ENCODE assay signal across 9 mouse cellular contexts in the genomic region with DNA sequence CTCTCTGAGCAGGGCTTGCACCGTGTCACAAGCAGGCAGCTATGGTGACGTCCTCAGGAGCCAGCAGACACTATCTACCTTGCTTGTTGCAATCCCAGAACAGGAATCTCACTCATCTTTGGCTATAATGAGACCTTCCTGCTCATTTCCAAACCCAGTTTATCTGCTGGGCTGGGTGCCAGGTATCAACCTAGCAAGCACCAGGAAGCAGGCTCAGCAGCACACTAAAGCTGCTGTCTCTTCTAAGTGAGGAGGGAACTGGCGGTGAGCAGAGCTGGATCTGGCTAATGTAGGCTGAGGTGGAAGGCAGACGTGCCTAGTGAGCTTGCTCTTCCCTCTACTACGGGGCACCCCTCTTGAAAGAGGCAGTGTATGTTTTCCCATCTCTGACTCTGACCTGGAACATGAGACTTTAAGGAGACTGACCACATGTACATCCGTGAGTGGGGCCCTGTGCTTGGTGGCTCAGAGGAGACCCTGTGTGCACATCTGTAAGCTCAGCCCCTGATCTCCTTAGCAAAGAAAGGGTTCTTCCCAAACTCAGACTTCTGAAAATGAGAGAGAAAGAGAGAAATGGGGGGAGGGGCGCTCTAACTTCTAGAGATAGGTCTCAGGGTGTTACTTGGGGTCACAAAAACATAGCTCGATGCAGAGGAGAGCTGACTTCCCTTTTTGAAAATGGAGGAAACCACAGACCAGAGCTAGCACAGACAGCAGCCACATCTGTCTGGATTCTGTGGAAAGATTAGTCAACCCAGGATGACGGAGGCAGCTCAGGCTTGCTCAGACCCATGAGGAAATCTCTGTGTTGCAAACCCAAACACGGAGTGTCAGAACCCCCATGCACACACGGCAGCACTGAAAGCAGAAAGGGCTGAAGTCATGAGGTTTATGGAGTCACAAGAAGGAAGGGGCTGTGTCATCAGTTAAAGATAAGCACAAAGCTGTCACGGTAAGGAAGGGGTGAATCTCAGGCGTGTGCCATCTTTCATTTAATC.
DNase-seq lines count a peak whose midpoint lies in the region; ATAC-seq and TF ChIP-seq lines count a peak whose summit lies in the region.
"Had no signal": no experiment of that assay in that cellular context is flagged by ENCODE, and none has a peak within 500 bp of the region (broad histone marks: within the 10 kb centered on the region; RNA-seq: fewer than 3 reads in every experiment).

No protein-coding gene starts in this region.

- no peak overlapping the region for H3K4me3 ChIP-seq in midbrain, postnatal 0 days (ENCODE audit: low read depth, low read length)
- H3K4me3 ChIP-seq in midbrain, embryonic 11.5 days (ENCODE audit: low read depth, low read length): no peak overlapping the region
- H3K4me3 ChIP-seq in cortical plate, adult 2 months (ENCODE audit: insufficient read depth, low read length): no peak overlapping the region
- H3K4me3 ChIP-seq in liver, embryonic 13.5 days (replicated peaks): no peak overlapping the region
- no peak overlapping the region for H3K4me3 ChIP-seq in stomach, embryonic 15.5 days (replicated peaks)
- H3K4me3 ChIP-seq in forebrain, embryonic 15.5 days: no peak overlapping the region
- H3K4me3 ChIP-seq: embryonic facial prominence, embryonic 13.5 days; lung, embryonic 15.5 days had no signal

- ATAC-seq in midbrain, postnatal 0 days (ENCODE audit: low FRiP score): no peak
- no peak for ATAC-seq in midbrain, embryonic 11.5 days (ENCODE audit: low FRiP score)
- ATAC-seq in liver, embryonic 13.5 days (ENCODE audit: low read depth): peak; percentile 68
- peak; percentile 35; the same call in 1 of the 2 replicates for ATAC-seq in stomach, embryonic 15.5 days (ENCODE audit: insufficient read depth, low FRiP score, low read depth)
- ATAC-seq in forebrain, embryonic 15.5 days (replicated peaks): no peak

- H3K4me2 ChIP-seq in midbrain, postnatal 0 days (ENCODE audit: low read depth, low read length, poor library complexity, severe bottlenecking): no peak overlapping the region
- H3K4me2 ChIP-seq in midbrain, embryonic 11.5 days: no peak overlapping the region
- no peak overlapping the region for H3K4me2 ChIP-seq in liver, embryonic 13.5 days
- H3K4me2 ChIP-seq in stomach, embryonic 15.5 days: no peak overlapping the region
- H3K4me2 ChIP-seq in forebrain, embryonic 15.5 days (replicated peaks): no peak overlapping the region
- H3K4me2 ChIP-seq: embryonic facial prominence, embryonic 13.5 days; lung, embryonic 15.5 days had no signal

- no peak overlapping the region for H3K27ac ChIP-seq in midbrain, postnatal 0 days (ENCODE audit: low read depth, low read length)
- no peak overlapping the region for H3K27ac ChIP-seq in midbrain, embryonic 11.5 days (ENCODE audit: low read depth, low read length)
- peak overlapping the region; percentile 9; the same call in 1 of the 2 replicates for H3K27ac ChIP-seq in cortical plate, adult 2 months (ENCODE audit: insufficient read depth, low read length)
- H3K27ac ChIP-seq in liver, embryonic 13.5 days: peak overlapping the region; percentile 48; the same call in 1 of the 2 replicates
- H3K27ac ChIP-seq in stomach, embryonic 15.5 days: no peak overlapping the region
- H3K27ac ChIP-seq in forebrain, embryonic 15.5 days (replicated peaks): no peak overlapping the region
- H3K27ac ChIP-seq: embryonic facial prominence, embryonic 13.5 days; lung, embryonic 15.5 days had no signal

- peak; percentile 22 for DNase-seq in midbrain, postnatal 0 days (ENCODE audit: low spot score)
- DNase-seq in midbrain, embryonic 11.5 days (ENCODE audit: low spot score, missing footprints): no peak
- no peak for DNase-seq in liver, embryonic 13.5 days
- no peak for DNase-seq in urinary bladder, adult 18-20 months (ENCODE audit: low spot score in 2 of 2)

- TF ChIP-seq POLR2A in cortical plate, adult 2 months (IDR thresholded peaks at IDR 0.05; ENCODE audit: extremely low read depth, insufficient read depth, low read length): no peak

- H3K9me3 ChIP-seq in midbrain, postnatal 0 days (ENCODE audit: low read length): no peaks in the 10 kb centered on the region
- no peaks in the 10 kb centered on the region for H3K9me3 ChIP-seq in midbrain, embryonic 11.5 days (ENCODE audit: control insufficient read depth, low read length)
- H3K9me3 ChIP-seq in liver, embryonic 13.5 days (replicated peaks): no peaks in the 10 kb centered on the region
- no peaks in the 10 kb centered on the region for H3K9me3 ChIP-seq in stomach, embryonic 15.5 days
- no peaks in the 10 kb centered on the region for H3K9me3 ChIP-seq in forebrain, embryonic 15.5 days
- H3K9me3 ChIP-seq: embryonic facial prominence, embryonic 13.5 days; lung, embryonic 15.5 days had no signal

- 84% methylated on average over 13 of the region's 13 CpGs for WGBS in midbrain, postnatal 0 days
- 85% methylated on average over 13 of the region's 13 CpGs for WGBS in midbrain, embryonic 11.5 days
- WGBS in liver, embryonic 13.5 days (ENCODE audit: insufficient replicate concordance): 22% methylated on average over 13 of the region's 13 CpGs
- WGBS in stomach, embryonic 15.5 days: 55% methylated on average over 13 of the region's 13 CpGs
- 81% methylated on average over 13 of the region's 13 CpGs for WGBS in forebrain, embryonic 15.5 days

- H3K9ac ChIP-seq in midbrain, postnatal 0 days (replicated peaks; ENCODE audit: low read length, poor library complexity, severe bottlenecking): no peak overlapping the region
- H3K9ac ChIP-seq in midbrain, embryonic 11.5 days (ENCODE audit: low read length): no peak overlapping the region
- no peak overlapping the region for H3K9ac ChIP-seq in liver, embryonic 13.5 days
- no peak overlapping the region for H3K9ac ChIP-seq in stomach, embryonic 15.5 days
- H3K9ac ChIP-seq in forebrain, embryonic 15.5 days (replicated peaks): no peak overlapping the region
- H3K9ac ChIP-seq: embryonic facial prominence, embryonic 13.5 days; lung, embryonic 15.5 days had no signal

- no peaks in the 10 kb centered on the region for H3K27me3 ChIP-seq in midbrain, postnatal 0 days (ENCODE audit: insufficient read depth, low read length)
- no peaks in the 10 kb centered on the region for H3K27me3 ChIP-seq in midbrain, embryonic 11.5 days (ENCODE audit: control insufficient read depth, insufficient read depth, low read length)
- H3K27me3 ChIP-seq in liver, embryonic 13.5 days: no peaks in the 10 kb centered on the region
- no peaks in the 10 kb centered on the region for H3K27me3 ChIP-seq in stomach, embryonic 15.5 days (replicated peaks)
- H3K27me3 ChIP-seq in forebrain, embryonic 15.5 days: no peaks in the 10 kb centered on the region
- H3K27me3 ChIP-seq: embryonic facial prominence, embryonic 13.5 days; lung, embryonic 15.5 days had no signal

- no peaks in the 10 kb centered on the region for H3K36me3 ChIP-seq in midbrain, postnatal 0 days (ENCODE audit: insufficient read depth, low read length)
- no peaks in the 10 kb centered on the region for H3K36me3 ChIP-seq in midbrain, embryonic 11.5 days (ENCODE audit: control insufficient read depth, insufficient read depth, low read length)
- no peaks in the 10 kb centered on the region for H3K36me3 ChIP-seq in liver, embryonic 13.5 days
- H3K36me3 ChIP-seq in stomach, embryonic 15.5 days: no peaks in the 10 kb centered on the region
- H3K36me3 ChIP-seq in forebrain, embryonic 15.5 days: no peaks in the 10 kb centered on the region
- H3K36me3 ChIP-seq: embryonic facial prominence, embryonic 13.5 days; lung, embryonic 15.5 days had no signal

- no peak for TF ChIP-seq CTCF in midbrain, postnatal 0 days (IDR thresholded peaks at IDR 0.05)
- no peak for TF ChIP-seq CTCF in cortical plate, adult 2 months (IDR thresholded peaks at IDR 0.05; ENCODE audit: extremely low read depth, insufficient read depth, low read length)

- no peaks in the 10 kb centered on the region for H3K4me1 ChIP-seq in midbrain, postnatal 0 days (ENCODE audit: insufficient read depth, low read length)
- no peaks in the 10 kb centered on the region for H3K4me1 ChIP-seq in midbrain, embryonic 11.5 days (ENCODE audit: control insufficient read depth, insufficient read depth, low read length)
- H3K4me1 ChIP-seq in cortical plate, adult 2 months (ENCODE audit: control insufficient read depth, insufficient read depth, low read length): no peaks in the 10 kb centered on the region
- H3K4me1 ChIP-seq in liver, embryonic 13.5 days (replicated peaks): no peaks in the 10 kb centered on the region; the same call in 1 of the 2 replicates
- peaks cover 5% of the 10 kb centered on the region; the same call in 1 of the 2 replicates for H3K4me1 ChIP-seq in stomach, embryonic 15.5 days
- peaks cover 10% of the 10 kb centered on the region for H3K4me1 ChIP-seq in forebrain, embryonic 15.5 days
- H3K4me1 ChIP-seq: embryonic facial prominence, embryonic 13.5 days had no signal

Comparison
In these comparisons a context has a peak if more than half of its experiments do, and no peak if none do; other contexts are left out.
1. ATAC-seq: peak in liver, embryonic 13.5 days (single experiment) and stomach, embryonic 15.5 days (single experiment); none in midbrain, postnatal 0 days (single experiment), midbrain, embryonic 11.5 days (single experiment) and forebrain, embryonic 15.5 days (single experiment).
2. H3K27ac ChIP-seq: peak in cortical plate, adult 2 months (single experiment) and liver, embryonic 13.5 days (single experiment); none in midbrain, postnatal 0 days (single experiment), midbrain, embryonic 11.5 days (single experiment), stomach, embryonic 15.5 days (single experiment) and forebrain, embryonic 15.5 days (single experiment).